Mouse (Mus musculus) stomach, postnatal 0 days (tissue): ENCODE results near the gene Thg1l. TPM values are rescaled to one million over a fixed set of nuclear protein-coding genes. Genes with fewer than 3 reads are reported as not detected.

ENCODE experiments used
- ATAC-seq: fragments of 200-750 bp; cut with Nextera tagmentation; 2 replicates; pipeline ENCODE4 v1.8.0; 2017; ENCODE audit not compliant: low FRiP score, low TSS enrichment
- DNase-seq: peaks from one replicate; pipeline ENCODE4 v3.0.0-alpha.2; 2016; ENCODE audit warnings: low spot score
- H3K27ac ChIP-seq: fragments of 300-500 bp; sonication (generic); replicated peaks from 2 replicates; pipeline ENCODE4 v1.5.1; 2014; ENCODE audit warnings: mild to moderate bottlenecking, control low read depth
- H3K27me3 ChIP-seq: fragments of 300-500 bp; sonication (generic); 2 replicates; pipeline ENCODE4 v1.6.1; 2014; ENCODE audit warnings: low read length; ENCODE audit not compliant: control insufficient read depth, insufficient read depth
- H3K36me3 ChIP-seq: fragments of 300-500 bp; sonication (generic); 2 replicates; pipeline ENCODE4 v1.6.1; 2014; ENCODE audit warnings: low read length, mixed read lengths; ENCODE audit not compliant: control insufficient read depth, insufficient read depth
- H3K4me1 ChIP-seq: fragments of 300-500 bp; sonication (generic); replicated peaks from 2 replicates; pipeline ENCODE4 v1.6.1; 2014; ENCODE audit warnings: antibody characterized with exemption; ENCODE audit not compliant: control insufficient read depth, insufficient read depth
- H3K4me2 ChIP-seq: fragments of 300-500 bp; sonication (generic); replicated peaks from 2 replicates; pipeline ENCODE4 v1.6.1; 2014; ENCODE audit warnings: low read depth, mild to moderate bottlenecking, control low read depth, moderate library complexity
- H3K4me3 ChIP-seq: fragments of 300-500 bp; sonication (generic); 2 replicates; pipeline ENCODE4 v1.5.1; 2014; ENCODE audit warnings: low read depth, low read length, control low read depth
- H3K9ac ChIP-seq: fragments of 300-500 bp; sonication (generic); 2 replicates; pipeline ENCODE4 v1.6.1; 2014; ENCODE audit warnings: mild to moderate bottlenecking, low read length, control low read depth, mixed read lengths
- H3K9me3 ChIP-seq: fragments of 300-500 bp; sonication (generic); 2 replicates; pipeline ENCODE4 v1.6.1; 2016; ENCODE audit warnings: low read length; ENCODE audit not compliant: control insufficient read depth
- CTCF ChIP-seq: IDR thresholded peaks from 2 replicates; pipeline ENCODE4 v1.5.1; 2016; ENCODE audit warnings: antibody characterized with exemption, low read depth, mild to moderate bottlenecking, moderate library complexity
- EP300 ChIP-seq: optimal IDR thresholded peaks from 2 replicates; pipeline ENCODE3; 2016; ENCODE audit warnings: antibody characterized with exemption
- WGBS: fragments of 180-500 bp; shearing (Covaris S2); extraction: QIAGEN DNeasy Blood & Tissue Kit; methylation state at CpG from one replicate; pipeline ENCODE4 v1.1.7; 2014; 5-methylcytosine and 5-hydroxymethylcytosine counted together
- polyA plus RNA-seq: library from polyadenylated mRNA; unstranded; fragments of >200 nt; fragmentation: Nextera tagmentation; extraction: Ambion mirVana; gene quantifications from 2 replicates; pipeline ENCODE4 v1.2.1, GENCODE M21; 2015

Thg1l gene
- polyA plus RNA-seq, 1 experiment from 2014 or later, result 6.9 TPM

DNA sequence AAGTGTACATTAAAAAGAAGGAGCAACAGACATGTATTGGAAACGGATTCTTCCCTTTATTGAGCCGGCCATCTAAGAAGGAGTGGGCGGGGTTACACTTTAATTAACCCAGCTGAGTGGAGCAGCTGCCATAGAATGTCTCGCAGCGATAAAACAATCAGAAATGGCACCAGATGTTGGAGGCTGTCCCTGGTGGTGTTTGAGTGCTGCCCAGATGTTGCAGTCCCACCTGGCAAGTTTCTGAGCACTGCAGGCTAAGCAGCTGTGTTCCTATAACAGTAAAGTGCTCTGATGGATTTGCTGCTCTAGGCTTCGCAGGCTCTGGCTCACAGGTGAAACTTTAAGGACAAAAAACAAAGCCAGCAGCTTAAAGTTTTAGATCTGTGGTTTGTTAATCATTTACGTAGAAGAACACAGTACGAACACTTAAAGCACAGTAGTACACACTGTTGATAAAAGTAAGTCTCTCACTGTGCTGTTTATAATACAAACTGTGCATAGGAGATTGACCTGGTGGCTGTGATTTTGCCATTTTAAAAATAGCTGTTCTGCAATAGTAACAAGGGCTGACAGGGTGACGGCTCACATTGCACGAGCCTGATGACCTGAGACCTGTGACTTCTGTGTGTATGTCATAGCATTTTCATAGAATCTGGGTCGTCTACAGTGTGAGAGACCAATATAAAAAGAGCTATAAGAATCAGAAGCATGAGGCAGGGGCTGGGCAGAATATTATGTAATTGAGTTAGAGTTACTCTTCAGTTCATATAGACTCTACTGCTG is 54.9 kb downstream of the Thg1l start:
- TF ChIP-seq EP300 (no peak), CTCF (no peak)
- H3K9me3 ChIP-seq, result no peaks in the 10 kb centered on the region

DNA sequence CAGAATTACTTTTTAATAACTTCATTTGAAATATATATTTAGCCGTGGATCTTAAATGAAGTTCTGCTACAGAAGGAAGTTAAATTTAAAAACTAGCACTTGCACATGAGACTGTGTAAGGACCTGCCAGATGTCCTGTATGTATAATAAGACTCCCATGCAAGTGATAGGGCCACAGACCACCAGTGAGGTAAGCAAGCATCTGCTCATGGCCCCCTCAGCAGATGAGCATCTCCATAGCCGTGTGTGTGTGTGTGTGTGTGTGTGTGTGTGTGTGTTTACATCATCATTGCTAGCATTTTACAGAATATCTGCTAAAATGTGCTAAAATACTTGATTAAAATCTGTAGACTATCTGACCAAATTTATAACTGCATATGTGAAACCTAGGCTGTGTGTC is 57.9 kb downstream of the Thg1l start:
- H3K4me1 ChIP-seq, result no peaks in the 10 kb centered on the region
- no peaks in the 10 kb centered on the region for H3K27me3 ChIP-seq
- no peak for ATAC-seq
- no peak overlapping the region for H3K4me2 ChIP-seq
- H3K9ac ChIP-seq, result no peak overlapping the region
- TF ChIP-seq EP300 (no peak), CTCF (no peak)
- no peaks in the 10 kb centered on the region for H3K9me3 ChIP-seq
- H3K27ac ChIP-seq, result no peak overlapping the region
- 75% methylated on average over 2 of the region's 2 CpGs for WGBS
- DNase-seq, result no peak
- peaks cover 17% of the 10 kb centered on the region; the same call in 1 of the 2 replicates for H3K36me3 ChIP-seq
- no peak overlapping the region for H3K4me3 ChIP-seq

More for the DNA sequence above, 54.9 kb downstream of the Thg1l start:
- Histone ChIP-seq H3K9ac (no peak overlapping the region), H3K4me2 (no peak overlapping the region), H3K4me1 (no peaks in the 10 kb centered on the region), H3K27ac (no peak overlapping the region), H3K4me3 (no peak overlapping the region), H3K27me3 (no peaks in the 10 kb centered on the region), H3K36me3 (peaks cover 5% of the 10 kb centered on the region; the same call in 1 of the 2 replicates)
- WGBS, result 55% methylated on average over 11 of the region's 11 CpGs
- DNase-seq, result no peak
- ATAC-seq, result no peak

Other genes with a start within 250 kb of the Thg1l start
- gene Clint1, start 103.4 kb downstream of the Thg1l start, polyA plus RNA-seq, result 56.5 and 56.8 TPM in 2 replicates
- gene Lsm11, start 10.6 kb downstream of the Thg1l start, polyA plus RNA-seq, result 3.5 and 3.6 TPM in 2 replicates
- gene Sox30, start 24.8 kb upstream of the Thg1l start, polyA plus RNA-seq, result 0.15 and 0.17 TPM in 2 replicates
- gene Gm12166, start 96.8 kb upstream of the Thg1l start, polyA plus RNA-seq, result 7.0 and 7.3 TPM in 2 replicates
- 4.3 and 4.9 TPM in 2 replicates for gene Adam19, start 100.5 kb upstream of the Thg1l start, polyA plus RNA-seq
- 29.2 and 30.0 TPM in 2 replicates for gene Nipal4, start 211.0 kb upstream of the Thg1l start, polyA plus RNA-seq